Mouse (Mus musculus): ENCODE measurements around the gene Rhox4e. TPM values are rescaled to one million over a fixed set of nuclear protein-coding genes. Genes with fewer than 3 reads are reported as not detected.

The Rhox4e gene
- polyA plus RNA-seq, 1 experiment from 2014 or later = not detected

Other genes with a start within 250 kb of the Rhox4e start
- gene Rhox3a2, start 177.4 kb upstream of the Rhox4e start, polyA plus RNA-seq (2014; fragmentation: Nextera tagmentation; extraction: Ambion mirVana) = not detected in 2 replicates
- gene Rhox4a2, start 166.6 kb upstream of the Rhox4e start, polyA plus RNA-seq (2014; fragmentation: Nextera tagmentation; extraction: Ambion mirVana) = 4.2 TPM in 2 replicates
- 0.85 TPM in 1 of 2 replicates, not detected in the other for gene Rhox2b, start 145.3 kb upstream of the Rhox4e start, polyA plus RNA-seq (2014; fragmentation: Nextera tagmentation; extraction: Ambion mirVana)
- gene Rhox4b, start 124.9 kb upstream of the Rhox4e start, polyA plus RNA-seq (2014; fragmentation: Nextera tagmentation; extraction: Ambion mirVana) = 0.91 and 1.5 TPM in 2 replicates
- 2.4 and 4.1 TPM in 2 replicates for gene Rhox2c, start 103.7 kb upstream of the Rhox4e start, polyA plus RNA-seq (2014; fragmentation: Nextera tagmentation; extraction: Ambion mirVana)
- not detected in 2 replicates for gene Rhox3c, start 98.8 kb upstream of the Rhox4e start, polyA plus RNA-seq (2014; fragmentation: Nextera tagmentation; extraction: Ambion mirVana)
- 0.37 TPM in 1 of 2 replicates, not detected in the other for gene Rhox4c, start 77.1 kb upstream of the Rhox4e start, polyA plus RNA-seq (2014; fragmentation: Nextera tagmentation; extraction: Ambion mirVana)
- 0.43 TPM in 1 of 2 replicates, not detected in the other for gene Rhox2d, start 64.0 kb upstream of the Rhox4e start, polyA plus RNA-seq (2014; fragmentation: Nextera tagmentation; extraction: Ambion mirVana)
- 0.21 TPM in 1 of 2 replicates, not detected in the other for gene Rhox4d, start 43.1 kb upstream of the Rhox4e start, polyA plus RNA-seq (2014; fragmentation: Nextera tagmentation; extraction: Ambion mirVana)
- 0.25 and 0.85 TPM in 2 replicates for gene Rhox2e, start 27.0 kb upstream of the Rhox4e start, polyA plus RNA-seq (2014; fragmentation: Nextera tagmentation; extraction: Ambion mirVana)
- gene Rhox3e, start 15.4 kb upstream of the Rhox4e start, polyA plus RNA-seq (2014; fragmentation: Nextera tagmentation; extraction: Ambion mirVana) = not detected in 2 replicates
- 0.31 and 0.89 TPM in 2 replicates for gene Rhox2f, start 14.0 kb downstream of the Rhox4e start, polyA plus RNA-seq (2014; fragmentation: Nextera tagmentation; extraction: Ambion mirVana)
- gene Rhox3f, start 23.6 kb downstream of the Rhox4e start, polyA plus RNA-seq (2014; fragmentation: Nextera tagmentation; extraction: Ambion mirVana) = not detected in 2 replicates
- gene Rhox4f, start 50.3 kb downstream of the Rhox4e start, polyA plus RNA-seq (2014; fragmentation: Nextera tagmentation; extraction: Ambion mirVana) = 0.46 TPM in 1 of 2 replicates, not detected in the other
- gene Rhox3g, start 71.2 kb downstream of the Rhox4e start, polyA plus RNA-seq (2014; fragmentation: Nextera tagmentation; extraction: Ambion mirVana) = not detected in 2 replicates
- gene Rhox2g, start 86.1 kb downstream of the Rhox4e start, polyA plus RNA-seq (2014; fragmentation: Nextera tagmentation; extraction: Ambion mirVana) = not detected in 2 replicates
- not detected in 2 replicates for gene Rhox4g, start 93.9 kb downstream of the Rhox4e start, polyA plus RNA-seq (2014; fragmentation: Nextera tagmentation; extraction: Ambion mirVana)
- gene Rhox3h, start 111.4 kb downstream of the Rhox4e start, polyA plus RNA-seq (2014; fragmentation: Nextera tagmentation; extraction: Ambion mirVana) = not detected in 2 replicates
- not detected in 2 replicates for gene Rhox2h, start 115.9 kb downstream of the Rhox4e start, polyA plus RNA-seq (2014; fragmentation: Nextera tagmentation; extraction: Ambion mirVana)
- 0.82 and 1.4 TPM in 2 replicates for gene Rhox5, start 247.4 kb downstream of the Rhox4e start, polyA plus RNA-seq (2014; fragmentation: Nextera tagmentation; extraction: Ambion mirVana)

All from hindbrain, embryonic 11.5 days (tissue).